Mouse (Mus musculus) embryonic fibroblast, embryonic 13.5 days (primary cell): ENCODE data around the gene Adtrp. TPM values are rescaled to one million over a fixed set of nuclear protein-coding genes. Genes with fewer than 3 reads are reported as not detected.

Experiments used
- H3K27ac ChIP-seq: 2 replicates; pipeline ENCODE4 v1.5.1; 2012; ENCODE audit warnings: low read length, control low read depth, inconsistent platforms; ENCODE audit not compliant: insufficient read depth
- H3K4me1 ChIP-seq: 2 replicates; pipeline ENCODE4 v1.6.1; 2011; ENCODE audit warnings: low read length; ENCODE audit not compliant: control insufficient read depth, insufficient read depth
- H3K4me3 ChIP-seq: 2 replicates; pipeline ENCODE4 v1.5.1; 2011; ENCODE audit warnings: mild to moderate bottlenecking, control low read depth, low read length; ENCODE audit not compliant: insufficient read depth
- CTCF ChIP-seq: IDR thresholded peaks from 2 replicates; pipeline ENCODE4 v1.5.1; 2011; ENCODE audit warnings: mild to moderate bottlenecking, control low read depth, low read length, moderate library complexity, borderline replicate concordance; ENCODE audit not compliant: insufficient read depth
- POLR2A ChIP-seq: IDR thresholded peaks from 2 replicates; pipeline ENCODE4 v1.6.1; 2011; ENCODE audit warnings: low read depth, mild to moderate bottlenecking, control low read depth, low read length, moderate library complexity
- polyA plus RNA-seq: library from polyadenylated mRNA; stranded (reverse); fragments of >200 nt; gene quantifications from 2 replicates; pipeline ENCODE4 v1.2.4, GENCODE M21; 2011; ENCODE audit warnings: low read depth; ENCODE audit not compliant: missing spikeins, insufficient read length

The Adtrp gene
- polyA plus RNA-seq, 1 experiment = 0.21 TPM

DNA sequence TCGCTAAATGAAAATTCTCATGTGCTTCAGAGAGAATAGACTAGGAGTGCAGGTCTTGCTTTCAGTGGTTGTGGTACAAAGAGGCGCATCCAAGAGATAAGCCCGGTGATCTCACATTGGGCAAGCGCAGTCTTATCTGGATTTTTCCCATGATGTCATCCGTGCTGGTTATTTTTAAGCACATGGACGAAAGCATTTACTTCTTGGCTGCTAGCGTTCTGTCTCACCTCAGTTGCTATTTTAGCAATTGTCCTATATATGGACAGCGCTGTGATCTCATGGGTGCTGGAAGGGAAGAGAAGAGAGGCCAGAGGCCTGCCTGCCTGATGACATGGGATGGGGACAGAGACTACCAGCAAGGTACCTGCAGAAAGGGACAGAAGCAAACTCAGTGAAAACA, 117.8 kb downstream of the Adtrp start:
- H3K27ac ChIP-seq = no peak overlapping the region
- no peaks in the 10 kb centered on the region for H3K4me1 ChIP-seq
- no peak for TF ChIP-seq CTCF
- no peak for TF ChIP-seq POLR2A
- no peak overlapping the region for H3K4me3 ChIP-seq

DNA sequence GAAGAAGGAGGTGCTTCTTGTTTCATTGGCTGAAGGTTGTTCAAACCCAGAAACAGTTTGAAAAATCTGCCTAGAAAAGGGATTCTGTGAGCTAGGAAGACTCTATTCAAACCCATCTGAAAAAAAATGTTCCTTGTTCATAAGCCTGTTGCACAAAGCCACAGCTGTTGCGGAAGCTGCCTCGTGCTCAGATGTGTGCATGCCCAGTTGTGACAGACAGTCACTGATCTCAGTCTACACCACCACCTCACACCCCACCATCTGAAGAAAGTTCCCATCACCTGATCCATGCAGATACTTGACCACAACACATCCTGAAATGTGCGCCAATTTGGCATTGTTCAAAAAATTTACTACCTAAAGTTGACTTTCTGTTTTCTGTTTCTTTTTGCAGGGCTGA, 119.7 kb downstream of the Adtrp start:
- H3K4me1 ChIP-seq = no peaks in the 10 kb centered on the region
- no peak overlapping the region for H3K27ac ChIP-seq
- no peak overlapping the region for H3K4me3 ChIP-seq
- TF ChIP-seq POLR2A = no peak
- TF ChIP-seq CTCF = no peak

DNA sequence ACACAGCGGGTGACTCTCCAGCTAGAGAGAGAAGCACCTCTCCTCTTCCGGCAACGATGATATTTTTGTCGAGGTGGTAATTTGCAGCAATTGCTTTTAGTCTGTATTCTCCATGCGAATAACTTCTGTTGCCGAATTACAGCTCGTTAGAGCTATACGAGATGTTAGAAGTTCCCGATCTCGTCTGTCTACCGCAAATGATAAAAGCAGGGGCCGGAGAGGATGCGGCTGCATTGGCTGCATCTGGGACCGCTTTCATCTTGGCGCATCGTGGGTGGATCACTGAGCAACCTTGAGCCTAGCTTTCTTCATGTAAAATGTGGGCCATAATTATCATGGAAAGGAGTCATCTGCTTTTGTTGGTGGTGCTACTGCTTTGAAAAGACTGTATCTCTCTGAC, 128.2 kb downstream of the Adtrp start:
- Histone ChIP-seq H3K4me3 (no peak overlapping the region), H3K27ac (no peak overlapping the region), H3K4me1 (no peaks in the 10 kb centered on the region)
- TF ChIP-seq POLR2A = no peak
- no peak for TF ChIP-seq CTCF

DNA sequence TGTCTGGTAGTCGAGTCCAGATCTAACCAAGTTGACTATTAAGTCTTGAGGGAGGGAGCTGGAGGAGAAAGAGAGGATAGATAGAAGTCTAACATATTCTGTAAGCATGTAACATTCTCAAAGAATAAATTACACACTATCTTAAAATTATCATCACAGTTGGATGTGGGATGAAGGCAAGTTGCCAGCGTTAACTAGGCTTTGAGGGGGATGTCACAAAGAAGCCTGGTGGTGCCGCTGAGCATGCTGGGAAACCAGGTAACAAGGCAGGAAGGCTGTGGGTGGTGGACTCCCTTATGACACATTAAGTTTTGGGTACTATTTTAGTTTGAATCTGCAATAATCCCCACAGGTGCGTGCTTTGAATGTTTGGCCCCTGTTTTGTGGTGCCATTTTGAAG, 129.4 kb downstream of the Adtrp start:
- Histone ChIP-seq H3K4me3 (no peak overlapping the region), H3K27ac (no peak overlapping the region), H3K4me1 (no peaks in the 10 kb centered on the region)
- no peak for TF ChIP-seq POLR2A
- TF ChIP-seq CTCF = no peak

Other genes with a start within 250 kb of the Adtrp start
- 4.9 and 5.6 TPM in 2 replicates for gene Tmem170b, start 241.8 kb downstream of the Adtrp start, polyA plus RNA-seq
- 21.0 and 24.6 TPM in 2 replicates for gene Hivep1, start 204.3 kb upstream of the Adtrp start, polyA plus RNA-seq